Mouse (Mus musculus): ENCODE results near the gene Krtap5-4. TPM values are rescaled to one million over a fixed set of nuclear protein-coding genes. Genes with fewer than 3 reads are reported as not detected.

Gene Krtap5-4
- polyA plus RNA-seq, 1 experiment from 2014 or later = not detected

DNA sequence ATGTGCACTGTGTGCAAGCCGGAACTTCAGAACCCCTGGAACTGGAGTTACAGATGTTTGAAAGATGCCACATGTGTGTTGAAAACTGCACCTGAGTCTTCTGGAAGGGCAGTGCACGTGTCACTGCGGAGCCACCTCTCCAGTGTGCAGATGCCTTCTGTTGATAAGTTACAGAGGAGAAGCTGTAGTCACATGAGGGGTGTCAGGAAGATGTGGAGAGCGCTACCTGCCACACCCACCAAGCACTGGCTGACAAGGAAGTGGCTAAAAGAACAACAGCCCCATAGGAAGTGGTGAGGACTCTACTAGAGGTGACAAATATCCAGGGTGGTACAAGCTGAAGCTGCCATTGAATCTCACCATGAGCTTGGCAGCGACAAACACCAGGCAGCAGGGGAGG, 50.5 kb downstream of the Krtap5-4 start:
- no peaks in the 10 kb centered on the region for H3K27me3 ChIP-seq (ENCODE audit: insufficient read depth, low read length)
- H3K36me3 ChIP-seq (ENCODE audit: insufficient read depth) = no peaks in the 10 kb centered on the region
- DNase-seq (no peak), ATAC-seq (ENCODE audit: insufficient read depth) (no peak)
- no peak overlapping the region for H3K4me3 ChIP-seq (ENCODE audit: low read depth, low read length)
- H3K27ac ChIP-seq (ENCODE audit: low read depth) = no peak overlapping the region
- no peaks in the 10 kb centered on the region for H3K9me3 ChIP-seq (ENCODE audit: low read depth, low read length)
- no peaks in the 10 kb centered on the region for H3K4me1 ChIP-seq (ENCODE audit: insufficient read depth)
- H3K9ac ChIP-seq = no peak overlapping the region
- no peak overlapping the region for H3K4me2 ChIP-seq
- 58% methylated on average over 5 of the region's 5 CpGs for WGBS
- no peak for TF ChIP-seq CTCF (IDR thresholded peaks at IDR 0.05; ENCODE audit: low read depth)

Other genes starting within 250 kb of the Krtap5-4 start
- gene Mob2, start 242.5 kb upstream of the Krtap5-4 start, polyA plus RNA-seq (2014; fragmentation: Nextera tagmentation; extraction: Ambion mirVana) = 76.2 and 78.4 TPM in 2 replicates
- 1.8 and 1.9 TPM in 2 replicates for gene Dusp8, start 207.7 kb upstream of the Krtap5-4 start, polyA plus RNA-seq (2014; fragmentation: Nextera tagmentation; extraction: Ambion mirVana)
- not detected in 2 replicates for gene Gm45618, start 182.8 kb upstream of the Krtap5-4 start, polyA plus RNA-seq (2014; fragmentation: Nextera tagmentation; extraction: Ambion mirVana)
- gene Gm39115, start 167.5 kb upstream of the Krtap5-4 start, polyA plus RNA-seq (2014; fragmentation: Nextera tagmentation; extraction: Ambion mirVana) = not detected in 2 replicates
- not detected in 2 replicates for gene Gm45337, start 158.9 kb upstream of the Krtap5-4 start, polyA plus RNA-seq (2014; fragmentation: Nextera tagmentation; extraction: Ambion mirVana)
- not detected in 2 replicates for gene Gm29735, start 146.4 kb upstream of the Krtap5-4 start, polyA plus RNA-seq (2014; fragmentation: Nextera tagmentation; extraction: Ambion mirVana)
- gene Gm4553, start 137.8 kb upstream of the Krtap5-4 start, polyA plus RNA-seq (2014; fragmentation: Nextera tagmentation; extraction: Ambion mirVana) = not detected in 2 replicates
- not detected in 2 replicates for gene Krtap5-2, start 127.5 kb upstream of the Krtap5-4 start, polyA plus RNA-seq (2014; fragmentation: Nextera tagmentation; extraction: Ambion mirVana)
- gene Gm10153, start 113.2 kb upstream of the Krtap5-4 start, polyA plus RNA-seq (2014; fragmentation: Nextera tagmentation; extraction: Ambion mirVana) = not detected in 2 replicates
- not detected in 2 replicates for gene Krtap5-3, start 102.2 kb upstream of the Krtap5-4 start, polyA plus RNA-seq (2014; fragmentation: Nextera tagmentation; extraction: Ambion mirVana)
- not detected in 2 replicates for gene Gm7579, start 91.7 kb upstream of the Krtap5-4 start, polyA plus RNA-seq (2014; fragmentation: Nextera tagmentation; extraction: Ambion mirVana)
- gene Krtap5-5, start 73.6 kb upstream of the Krtap5-4 start, polyA plus RNA-seq (2014; fragmentation: Nextera tagmentation; extraction: Ambion mirVana) = not detected in 2 replicates
- gene Gm40460, start 62.5 kb upstream of the Krtap5-4 start, polyA plus RNA-seq (2014; fragmentation: Nextera tagmentation; extraction: Ambion mirVana) = not detected in 2 replicates
- gene Gm2431, start 45.2 kb upstream of the Krtap5-4 start, polyA plus RNA-seq (2014; fragmentation: Nextera tagmentation; extraction: Ambion mirVana) = not detected in 2 replicates
- not detected in 2 replicates for gene Gm4559, start 29.2 kb upstream of the Krtap5-4 start, polyA plus RNA-seq (2014; fragmentation: Nextera tagmentation; extraction: Ambion mirVana)
- gene Krtap5-1, start 6.4 kb upstream of the Krtap5-4 start, polyA plus RNA-seq (2014; fragmentation: Nextera tagmentation; extraction: Ambion mirVana) = not detected in 2 replicates
- 3.4 and 4.0 TPM in 2 replicates for gene Ifitm10, start 70.2 kb downstream of the Krtap5-4 start, polyA plus RNA-seq (2014; fragmentation: Nextera tagmentation; extraction: Ambion mirVana)
- gene Gm49369, start 79.1 kb downstream of the Krtap5-4 start, polyA plus RNA-seq (2014; fragmentation: Nextera tagmentation; extraction: Ambion mirVana) = 3.0 TPM in 1 of 2 replicates, not detected in the other
- 239 and 240 TPM in 2 replicates for gene Ctsd, start 84.5 kb downstream of the Krtap5-4 start, polyA plus RNA-seq (2014; fragmentation: Nextera tagmentation; extraction: Ambion mirVana)
- gene Syt8, start 131.3 kb downstream of the Krtap5-4 start, polyA plus RNA-seq (2014; fragmentation: Nextera tagmentation; extraction: Ambion mirVana) = not detected in 2 replicates
- 0.86 and 1.6 TPM in 2 replicates for gene Tnni2, start 138.3 kb downstream of the Krtap5-4 start, polyA plus RNA-seq (2014; fragmentation: Nextera tagmentation; extraction: Ambion mirVana)
- gene Lsp1, start 157.3 kb downstream of the Krtap5-4 start, polyA plus RNA-seq (2014; fragmentation: Nextera tagmentation; extraction: Ambion mirVana) = 98.0 and 99.6 TPM in 2 replicates
- gene Tnnt3, start 195.3 kb downstream of the Krtap5-4 start, polyA plus RNA-seq (2014; fragmentation: Nextera tagmentation; extraction: Ambion mirVana) = 1.5 and 2.5 TPM in 2 replicates
- 20.3 and 31.0 TPM in 2 replicates for gene Mrpl23, start 229.1 kb downstream of the Krtap5-4 start, polyA plus RNA-seq (2014; fragmentation: Nextera tagmentation; extraction: Ambion mirVana)

Data from lung, embryonic 14.5 days (tissue).